Mouse (Mus musculus) gastrocnemius, adult 18-20 months (tissue): ENCODE measurements around the gene Copb1. TPM values are rescaled to one million over a fixed set of nuclear protein-coding genes. Genes with fewer than 3 reads are reported as not detected.

ENCODE experiments used
- DNase-seq: peaks from one replicate; pipeline ENCODE4 v3.0.0; 2021; ENCODE audit warnings: low spot score
- total RNA-seq, 2 experiments: library from RNA; stranded (reverse); gene quantifications; 2 replicates each; pipeline ENCODE4 v1.2.3; 2021

Gene Copb1
- total RNA-seq, 2 experiments from 2014 or later: 21.6 to 26.4 TPM

DNA sequence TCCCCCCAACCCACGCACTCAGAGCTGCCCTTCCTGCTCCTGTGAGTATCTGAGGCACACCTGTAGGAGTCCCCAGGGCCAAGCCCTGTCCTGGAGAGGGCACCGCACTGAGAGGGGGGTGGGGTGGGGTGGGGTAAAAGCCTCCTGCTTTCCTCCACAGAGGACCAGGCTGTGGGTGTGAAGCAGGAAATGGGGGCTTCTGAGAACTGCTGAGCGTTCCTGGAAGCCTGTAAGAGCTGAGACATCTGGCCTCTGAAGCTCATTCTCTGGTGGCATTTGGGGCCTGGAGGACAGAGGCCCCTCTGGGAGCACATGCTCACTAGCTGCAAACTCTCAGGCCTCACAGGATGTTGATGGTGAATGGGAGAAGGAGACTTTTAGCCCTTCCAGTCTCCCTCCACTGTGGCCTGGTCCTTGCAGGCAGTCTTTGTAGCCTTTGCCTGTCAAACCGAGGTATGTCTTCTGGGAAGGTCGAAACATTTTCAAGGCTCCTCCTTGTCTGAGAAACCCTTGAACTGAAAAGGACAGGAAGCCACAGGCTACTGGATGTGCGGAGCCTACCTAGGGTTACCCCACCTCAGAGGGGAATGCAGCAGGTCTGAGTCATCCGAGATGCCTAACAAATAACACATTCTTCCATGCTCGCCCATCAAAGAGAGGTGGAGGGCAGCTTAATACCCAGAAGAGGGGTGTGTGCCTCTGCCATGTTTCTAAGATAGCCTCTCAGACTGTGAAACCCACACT is 83.0 kb downstream of the Copb1 start:
- DNase-seq: no peak

- DNase-seq: peak; percentile 43
Measured at GRCm38 (mm10) chr7:114169996-114170395, 84.5 kb downstream of the Copb1 start.

- DNase-seq: no peak
Measured at GRCm38 (mm10) chr7:114169381-114169780, 85.1 kb downstream of the Copb1 start.

Other genes with a start within 250 kb of the Copb1 start
- gene Rras2, start 136.9 kb downstream of the Copb1 start, total RNA-seq: 10 to 100 TPM; 14.3 to 15.3 TPM
- 100 to 1,000 TPM in 1 of 2 experiments, 10 to 100 TPM in 1; 97.6 to 106 TPM for gene Psma1, start 21.4 kb upstream of the Copb1 start, total RNA-seq
- gene Pde3b, start 160.6 kb upstream of the Copb1 start, total RNA-seq: 1 to 10 TPM; 3.6 to 4.5 TPM